Mouse (Mus musculus): Measurements from ENCODE around the gene Tgif2. TPM values are rescaled to one million over a fixed set of nuclear protein-coding genes. Genes with fewer than 3 reads are reported as not detected.
"Not testable (repeated sequence)": the region's sequence is repeated elsewhere in the genome, so short reads cannot be mapped to it uniquely, and the experiment has no call there.

Tgif2 gene
- polyA plus RNA-seq, 1 experiment from 2014 or later = 72.6 TPM

- no peak for ATAC-seq (ENCODE audit: insufficient number of reproducible peaks, insufficient read depth, low FRiP score, low TSS enrichment, low read depth)
- 30% methylated on average over 10 of the region's 10 CpGs for WGBS
- H3K4me3 ChIP-seq = no peak overlapping the region
- H3K36me3 ChIP-seq = no peaks in the 10 kb centered on the region
- H3K27me3 ChIP-seq = no peaks in the 10 kb centered on the region
- no peaks in the 10 kb centered on the region for H3K9me3 ChIP-seq
- no peak overlapping the region for H3K4me2 ChIP-seq
- 0 out of 2 replicates have a peak, but pooled peaks cover 2% of the 10 kb centered on the region for H3K4me1 ChIP-seq
- 0 out of 2 replicates have a peak overlapping the region, but pooled peaks have one; percentile 2 for H3K9ac ChIP-seq
- no peak overlapping the region for H3K27ac ChIP-seq
Observed at GRCm38 (mm10) chr2:156882431-156883001, 42.7 kb downstream of the Tgif2 start.

GRCm38 (mm10) chr2:156884396-156885211 lies 44.8 kb downstream of the Tgif2 start:
- H3K27ac ChIP-seq = no peak overlapping the region
- H3K36me3 ChIP-seq = no peaks in the 10 kb centered on the region
- H3K9ac ChIP-seq = no peak overlapping the region
- no peaks in the 10 kb centered on the region for H3K4me1 ChIP-seq
- H3K27me3 ChIP-seq = no peaks in the 10 kb centered on the region
- H3K4me3 ChIP-seq = no peak overlapping the region
- ATAC-seq (ENCODE audit: insufficient number of reproducible peaks, insufficient read depth, low FRiP score, low TSS enrichment, low read depth) = no peak
- no peak overlapping the region for H3K4me2 ChIP-seq
- 91% methylated on average over 10 of the region's 10 CpGs for WGBS
- H3K9me3 ChIP-seq = no peaks in the 10 kb centered on the region

GRCm38 (mm10) chr2:156885666-156886065 lies 45.9 kb downstream of the Tgif2 start:
- not testable (repeated sequence) for H3K27me3 ChIP-seq; ATAC-seq (ENCODE audit: insufficient number of reproducible peaks, insufficient read depth, low FRiP score, low TSS enrichment, low read depth); H3K4me3 ChIP-seq; H3K4me2 ChIP-seq; H3K36me3 ChIP-seq; H3K27ac ChIP-seq; H3K9me3 ChIP-seq; H3K4me1 ChIP-seq
- peak overlapping the region; percentile 40; the same call in 1 of the 2 replicates for H3K9ac ChIP-seq
- 39% methylated on average over 2 of the region's 2 CpGs for WGBS

- Histone ChIP-seq H3K4me1 (no peaks in the 10 kb centered on the region), H3K4me2 (no peak overlapping the region), H3K27ac (no peak overlapping the region), H3K9ac (no peak overlapping the region), H3K4me3 (no peak overlapping the region), H3K27me3 (no peaks in the 10 kb centered on the region), H3K9me3 (no peaks in the 10 kb centered on the region), H3K36me3 (no peaks in the 10 kb centered on the region)
- 75% methylated on average over 10 of the region's 10 CpGs for WGBS
- no peak for ATAC-seq (ENCODE audit: insufficient number of reproducible peaks, insufficient read depth, low FRiP score, low TSS enrichment, low read depth)
Observed at GRCm38 (mm10) chr2:156886084-156886631, 46.4 kb downstream of the Tgif2 start.

GRCm38 (mm10) chr2:156887017-156887416 lies 47.2 kb downstream of the Tgif2 start, which contains the start of gene Sla2:
Gene Sla2, minus strand, starts transcription at chr2:156887192.
- Histone ChIP-seq H3K4me1 (no peaks in the 10 kb centered on the region), H3K9me3 (no peaks in the 10 kb centered on the region), H3K36me3 (no peaks in the 10 kb centered on the region), H3K4me3 (no peak within 1 kb of the TSS), H3K27me3 (no peaks in the 10 kb centered on the region), H3K4me2 (no peak within 1 kb of the TSS), H3K9ac (no peak within 1 kb of the TSS), H3K27ac (no peak within 1 kb of the TSS)
- ATAC-seq (ENCODE audit: insufficient number of reproducible peaks, insufficient read depth, low FRiP score, low TSS enrichment, low read depth) = no peak
- WGBS = 62% methylated on average over 6 of the region's 6 CpGs

- H3K9me3 ChIP-seq = no peaks in the 10 kb centered on the region
- no peaks in the 10 kb centered on the region for H3K4me1 ChIP-seq
- 51% methylated on average over 3 of the region's 3 CpGs for WGBS
- no peak overlapping the region for H3K4me2 ChIP-seq
- H3K4me3 ChIP-seq = no peak overlapping the region
- no peaks in the 10 kb centered on the region for H3K36me3 ChIP-seq
- no peak overlapping the region for H3K27ac ChIP-seq
- no peaks in the 10 kb centered on the region for H3K27me3 ChIP-seq
- no peak overlapping the region for H3K9ac ChIP-seq
- ATAC-seq (ENCODE audit: insufficient number of reproducible peaks, insufficient read depth, low FRiP score, low TSS enrichment, low read depth) = no peak
Observed at GRCm38 (mm10) chr2:156888490-156888889, 48.7 kb downstream of the Tgif2 start.

GRCm38 (mm10) chr2:156892240-156892639 lies 52.4 kb downstream of the Tgif2 start:
- Histone ChIP-seq H3K4me2 (no peak overlapping the region), H3K4me3 (no peak overlapping the region), H3K27ac (no peak overlapping the region), H3K9me3 (no peaks in the 10 kb centered on the region), H3K36me3 (no peaks in the 10 kb centered on the region), H3K9ac (no peak overlapping the region), H3K4me1 (no peaks in the 10 kb centered on the region), H3K27me3 (no peaks in the 10 kb centered on the region)
- WGBS = 62% methylated on average over 3 of the region's 3 CpGs
- ATAC-seq (ENCODE audit: insufficient number of reproducible peaks, insufficient read depth, low FRiP score, low TSS enrichment, low read depth) = no peak

- no peak overlapping the region for H3K9ac ChIP-seq
- no peak for ATAC-seq (ENCODE audit: insufficient number of reproducible peaks, insufficient read depth, low FRiP score, low TSS enrichment, low read depth)
- no peaks in the 10 kb centered on the region for H3K27me3 ChIP-seq
- 79% methylated on average over 6 of the region's 6 CpGs for WGBS
- H3K4me2 ChIP-seq = no peak overlapping the region
- no peaks in the 10 kb centered on the region for H3K36me3 ChIP-seq
- H3K27ac ChIP-seq = no peak overlapping the region
- H3K4me3 ChIP-seq = no peak overlapping the region
- H3K4me1 ChIP-seq = no peaks in the 10 kb centered on the region
- H3K9me3 ChIP-seq = no peaks in the 10 kb centered on the region
Observed at GRCm38 (mm10) chr2:156892821-156893220, 53.0 kb downstream of the Tgif2 start.

- Histone ChIP-seq H3K36me3 (no peaks in the 10 kb centered on the region), H3K27ac (no peak overlapping the region), H3K9me3 (no peaks in the 10 kb centered on the region), H3K9ac (no peak overlapping the region), H3K4me3 (no peak overlapping the region), H3K27me3 (no peaks in the 10 kb centered on the region), H3K4me2 (no peak overlapping the region), H3K4me1 (no peaks in the 10 kb centered on the region)
- no peak for ATAC-seq (ENCODE audit: insufficient number of reproducible peaks, insufficient read depth, low FRiP score, low TSS enrichment, low read depth)
- WGBS = 75% methylated on average over 15 of the region's 15 CpGs
Observed at GRCm38 (mm10) chr2:156894496-156895265, 54.9 kb downstream of the Tgif2 start.

- no peak overlapping the region for H3K27ac ChIP-seq
- no peak overlapping the region for H3K4me2 ChIP-seq
- H3K9me3 ChIP-seq = no peaks in the 10 kb centered on the region
- no peak overlapping the region for H3K4me3 ChIP-seq
- H3K27me3 ChIP-seq = no peaks in the 10 kb centered on the region
- H3K4me1 ChIP-seq = no peaks in the 10 kb centered on the region
- no peaks in the 10 kb centered on the region for H3K36me3 ChIP-seq
- no peak for ATAC-seq (ENCODE audit: insufficient number of reproducible peaks, insufficient read depth, low FRiP score, low TSS enrichment, low read depth)
- H3K9ac ChIP-seq = no peak overlapping the region
- 69% methylated on average over 9 of the region's 9 CpGs for WGBS
Observed at GRCm38 (mm10) chr2:156896384-156896914, 56.6 kb downstream of the Tgif2 start.

- 86% methylated on average over 9 of the region's 9 CpGs for WGBS
- ATAC-seq (ENCODE audit: insufficient number of reproducible peaks, insufficient read depth, low FRiP score, low TSS enrichment, low read depth) = no peak
- no peak overlapping the region for H3K27ac ChIP-seq
- no peaks in the 10 kb centered on the region for H3K4me1 ChIP-seq
- no peaks in the 10 kb centered on the region for H3K36me3 ChIP-seq
- H3K9ac ChIP-seq = no peak overlapping the region
- H3K4me2 ChIP-seq = no peak overlapping the region
- H3K4me3 ChIP-seq = no peak overlapping the region
- H3K9me3 ChIP-seq = no peaks in the 10 kb centered on the region
- H3K27me3 ChIP-seq = no peaks in the 10 kb centered on the region
Observed at GRCm38 (mm10) chr2:156897034-156897433, 57.2 kb downstream of the Tgif2 start.
